Mouse (Mus musculus) gastrocnemius, postnatal 10 days (tissue): ENCODE measurements around the gene Trp53rkb. TPM values are rescaled to one million over a fixed set of nuclear protein-coding genes. Genes with fewer than 3 reads are reported as not detected.
"Not testable (repeated sequence)": the region's sequence is repeated elsewhere in the genome, so short reads cannot be mapped to it uniquely, and the experiment has no call there.

Experiments used
- DNase-seq: peaks from one replicate; pipeline ENCODE4 v3.0.0; 2021; ENCODE audit warnings: mixed read lengths
- long read RNA-seq, 2 experiments: library from polyadenylated mRNA; stranded (forward); transcript quantifications; one replicate each; pipeline ENCODE4 v2.0.0; 2021
- total RNA-seq, 2 experiments: library from RNA; stranded (reverse); gene quantifications; 2 replicates each; pipeline ENCODE4 v1.2.3; 2021

Trp53rkb gene
- total RNA-seq, result 1 to 10 TPM; 3.4 to 4.1 TPM
- long read RNA-seq, experiment 1, full-length matches to known transcripts, result 14 of 18 reads
- long read RNA-seq, experiment 1, partial matches to known transcripts, result 0 of 18 reads
- long read RNA-seq, experiment 1, other reads (novel, unspliced or antisense), result 4 of 18 reads
- long read RNA-seq, experiment 2, full-length matches to known transcripts, result 13 of 13 reads
- long read RNA-seq, experiment 2, partial matches to known transcripts, result 0 of 13 reads
- long read RNA-seq, experiment 2, other reads (novel, unspliced or antisense), result 0 of 13 reads

- DNase-seq, result no peak
These were observed at the start of gene Trp53rkb for GRCm38 (mm10) chr2:166792355-166792754. Gene Trp53rkb, plus strand, starts transcription at chr2:166792531.

- DNase-seq, result no peak
These were observed 48.8 kb upstream of the Trp53rkb start for GRCm38 (mm10) chr2:166743504-166743903.

GRCm38 (mm10) chr2:166744433-166744832 is 47.9 kb upstream of the Trp53rkb start:
- no peak for DNase-seq

- no peak for DNase-seq
These were observed 46.5 kb upstream of the Trp53rkb start for GRCm38 (mm10) chr2:166745849-166746248.

GRCm38 (mm10) chr2:166746261-166746913 is 45.9 kb upstream of the Trp53rkb start:
- not testable (repeated sequence) for DNase-seq

GRCm38 (mm10) chr2:166750620-166751191 is 41.6 kb upstream of the Trp53rkb start:
- no peak for DNase-seq

- DNase-seq, result no peak
These were observed 38.1 kb upstream of the Trp53rkb start for GRCm38 (mm10) chr2:166754194-166754593.

GRCm38 (mm10) chr2:166754760-166755159 is 37.6 kb upstream of the Trp53rkb start:
- DNase-seq, result no peak

GRCm38 (mm10) chr2:166757969-166758368 is 34.4 kb upstream of the Trp53rkb start:
- DNase-seq, result no peak

GRCm38 (mm10) chr2:166764051-166764450 is 28.3 kb upstream of the Trp53rkb start:
- no peak for DNase-seq

- no peak for DNase-seq
These were observed 24.7 kb upstream of the Trp53rkb start for GRCm38 (mm10) chr2:166767591-166767990.

- no peak for DNase-seq
These were observed 20.9 kb upstream of the Trp53rkb start for GRCm38 (mm10) chr2:166771396-166771795.

GRCm38 (mm10) chr2:166773587-166773986 is 18.7 kb upstream of the Trp53rkb start:
- no peak for DNase-seq

- DNase-seq, result no peak
These were observed 18.1 kb upstream of the Trp53rkb start for GRCm38 (mm10) chr2:166774275-166774674.

- no peak for DNase-seq
These were observed 16.9 kb upstream of the Trp53rkb start for GRCm38 (mm10) chr2:166775357-166775893.

GRCm38 (mm10) chr2:166776272-166776671 is 16.1 kb upstream of the Trp53rkb start:
- peak; percentile 45 for DNase-seq

- DNase-seq, result no peak
These were observed 12.4 kb upstream of the Trp53rkb start for GRCm38 (mm10) chr2:166779956-166780355.

- peak; percentile 82 for DNase-seq
These were observed 11.3 kb upstream of the Trp53rkb start for GRCm38 (mm10) chr2:166780980-166781578.

- DNase-seq, result no peak
These were observed 8.0 kb upstream of the Trp53rkb start for GRCm38 (mm10) chr2:166784376-166784775.

- peak; percentile 80 for DNase-seq
These were observed 5.9 kb upstream of the Trp53rkb start for GRCm38 (mm10) chr2:166786353-166787004.

GRCm38 (mm10) chr2:166791738-166792137 is 593 bp upstream of the Trp53rkb start:
- no peak for DNase-seq

- peak; percentile 81 for DNase-seq
These were observed 1.3 kb downstream of the Trp53rkb start for GRCm38 (mm10) chr2:166793542-166794214.
